Mouse (Mus musculus) forebrain, embryonic 16.5 days (tissue): Measurements from ENCODE around the gene Tmem30b. TPM values are rescaled to one million over a fixed set of nuclear protein-coding genes. Genes with fewer than 3 reads are reported as not detected.
"Not testable (repeated sequence)": the region's sequence is repeated elsewhere in the genome, so short reads cannot be mapped to it uniquely, and the experiment has no call there.

ENCODE experiments used
- ATAC-seq: fragments of 200-750 bp; cut with Nextera tagmentation; 2 replicates; pipeline ENCODE4 v1.8.0; 2017; ENCODE audit warnings: mild to moderate bottlenecking, moderate library complexity
- H3K27ac ChIP-seq: fragments of 300-500 bp; sonication (generic); 2 replicates; pipeline ENCODE4 v1.5.1; 2014; ENCODE audit warnings: low read length, control low read depth
- H3K27me3 ChIP-seq: fragments of 300-500 bp; sonication (generic); replicated peaks from 2 replicates; pipeline ENCODE4 v1.6.1; 2014; ENCODE audit warnings: low read length; ENCODE audit not compliant: control insufficient read depth, insufficient read depth
- H3K36me3 ChIP-seq: fragments of 300-500 bp; sonication (generic); 2 replicates; pipeline ENCODE4 v1.6.1; 2014; ENCODE audit not compliant: control insufficient read depth, insufficient read depth
- H3K4me1 ChIP-seq: fragments of 300-500 bp; sonication (generic); replicated peaks from 2 replicates; pipeline ENCODE4 v1.6.1; 2014; ENCODE audit warnings: low read length; ENCODE audit not compliant: control insufficient read depth, insufficient read depth
- H3K4me2 ChIP-seq: fragments of 300-500 bp; sonication (generic); 2 replicates; pipeline ENCODE4 v1.6.1; 2014; ENCODE audit warnings: mild to moderate bottlenecking, low read length, control low read depth
- H3K4me3 ChIP-seq: fragments of 300-500 bp; sonication (generic); replicated peaks from 2 replicates; pipeline ENCODE4 v1.5.1; 2014; ENCODE audit warnings: mild to moderate bottlenecking, low read length, control low read depth
- H3K9ac ChIP-seq: fragments of 300-500 bp; sonication (generic); replicated peaks from 2 replicates; pipeline ENCODE4 v1.6.1; 2014; ENCODE audit warnings: low read depth, low read length, control low read depth
- H3K9me3 ChIP-seq: fragments of 300-500 bp; sonication (generic); 2 replicates; pipeline ENCODE4 v1.6.1; 2016; ENCODE audit warnings: low read length; ENCODE audit not compliant: control insufficient read depth
- WGBS: fragments of 180-500 bp; shearing (Covaris S2); extraction: QIAGEN DNeasy Blood & Tissue Kit; methylation state at CpG from one replicate; pipeline ENCODE4 v1.1.7; 2014; 5-methylcytosine and 5-hydroxymethylcytosine counted together
- polyA plus RNA-seq: library from polyadenylated mRNA; unstranded; fragments of >200 nt; fragmentation: Nextera tagmentation; extraction: Ambion mirVana; gene quantifications from 2 replicates; pipeline ENCODE4 v1.2.1, GENCODE M21; 2015

The Tmem30b gene
- polyA plus RNA-seq, 1 experiment from 2014 or later, result 0.22 TPM

DNA sequence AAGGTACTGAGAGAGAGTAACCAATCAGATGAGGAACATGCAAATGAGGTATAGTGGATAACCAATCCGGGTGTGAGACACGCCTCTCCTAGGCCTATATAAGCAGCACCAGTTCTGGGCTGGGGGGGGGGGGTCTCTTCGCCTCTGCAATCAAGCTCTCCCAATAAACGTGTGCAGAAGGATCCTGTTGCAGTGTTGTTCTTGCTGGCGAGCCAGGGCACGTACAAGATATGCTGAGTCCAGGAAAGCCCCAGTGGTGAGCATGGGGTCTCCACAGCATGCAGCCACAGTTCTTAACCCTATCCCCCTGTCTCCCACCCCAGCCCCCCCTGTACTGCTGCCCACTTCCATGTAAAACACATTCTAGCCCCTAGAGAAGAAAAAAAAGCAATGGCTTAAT lies 16.9 kb upstream of the Tmem30b start:
- H3K27ac ChIP-seq, H3K4me1 ChIP-seq, H3K9ac ChIP-seq, H3K36me3 ChIP-seq, H3K4me3 ChIP-seq, H3K9me3 ChIP-seq, H3K4me2 ChIP-seq, H3K27me3 ChIP-seq, ATAC-seq: not testable (repeated sequence)
- WGBS, result 83% methylated on average over 6 of the region's 6 CpGs

DNA sequence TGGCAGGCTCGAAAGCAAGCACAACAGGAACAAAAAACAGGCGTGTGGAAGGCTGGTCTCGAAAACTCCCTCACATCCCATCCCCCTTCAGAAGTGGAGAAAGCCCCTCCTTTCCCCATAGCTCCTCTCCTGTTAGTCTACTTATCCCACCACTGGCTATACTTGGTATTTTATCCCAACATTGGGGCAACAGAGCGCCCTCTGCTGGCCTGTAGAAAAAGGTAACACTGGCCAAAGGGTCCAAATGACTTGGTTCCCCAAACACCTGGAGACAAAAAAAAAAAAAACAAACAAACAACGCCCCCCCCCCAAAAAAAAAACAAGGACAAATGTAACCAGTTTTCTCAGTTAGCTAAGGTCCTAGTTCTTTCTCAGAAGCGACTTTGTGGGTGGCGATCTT lies 13.9 kb upstream of the Tmem30b start:
- no peaks in the 10 kb centered on the region for H3K4me1 ChIP-seq
- no peak overlapping the region for H3K4me3 ChIP-seq
- H3K4me2 ChIP-seq, result no peak overlapping the region
- no peaks in the 10 kb centered on the region for H3K27me3 ChIP-seq
- no peak overlapping the region for H3K9ac ChIP-seq
- H3K36me3 ChIP-seq, result no peaks in the 10 kb centered on the region
- no peaks in the 10 kb centered on the region for H3K9me3 ChIP-seq
- ATAC-seq, result no peak
- H3K27ac ChIP-seq, result no peak overlapping the region
- 46% methylated on average over 7 of the region's 7 CpGs for WGBS

DNA sequence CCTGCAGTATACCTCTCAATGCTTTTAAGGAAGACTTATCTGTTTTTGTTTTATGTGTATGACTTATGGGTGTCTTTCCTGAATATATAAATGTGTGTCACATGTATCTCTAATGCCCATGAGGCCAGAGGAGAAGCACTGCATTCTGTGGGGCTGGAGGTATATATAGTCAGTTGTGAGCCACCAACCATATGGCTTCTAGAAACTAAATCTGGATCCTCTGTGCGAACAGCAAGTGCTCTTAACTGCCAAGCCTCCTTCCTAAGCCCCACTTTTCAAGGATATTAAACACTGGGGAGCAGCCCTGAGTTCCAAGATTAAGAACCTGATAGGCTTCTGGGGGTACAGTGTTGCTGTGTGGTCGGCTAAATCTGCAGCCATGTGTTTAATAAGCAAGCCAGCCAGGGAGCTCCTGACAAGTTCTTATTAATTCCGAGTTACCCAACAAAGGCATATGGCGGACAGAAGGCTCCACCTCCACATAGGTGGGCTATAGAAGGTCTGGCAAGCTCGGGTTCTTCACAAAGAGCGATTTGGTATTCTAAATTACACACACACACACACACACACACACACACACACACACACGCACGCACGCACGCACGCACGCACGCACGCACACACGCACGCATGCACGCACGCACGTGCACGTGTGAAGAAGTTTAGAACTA lies 12.5 kb upstream of the Tmem30b start:
- no peak overlapping the region for H3K9ac ChIP-seq
- no peak overlapping the region for H3K4me2 ChIP-seq
- no peak overlapping the region for H3K4me3 ChIP-seq
- no peak for ATAC-seq
- no peaks in the 10 kb centered on the region for H3K9me3 ChIP-seq
- 84% methylated on average over 20 of the region's 20 CpGs for WGBS
- no peaks in the 10 kb centered on the region for H3K27me3 ChIP-seq
- H3K27ac ChIP-seq, result no peak overlapping the region
- no peaks in the 10 kb centered on the region for H3K4me1 ChIP-seq
- H3K36me3 ChIP-seq, result no peaks in the 10 kb centered on the region

DNA sequence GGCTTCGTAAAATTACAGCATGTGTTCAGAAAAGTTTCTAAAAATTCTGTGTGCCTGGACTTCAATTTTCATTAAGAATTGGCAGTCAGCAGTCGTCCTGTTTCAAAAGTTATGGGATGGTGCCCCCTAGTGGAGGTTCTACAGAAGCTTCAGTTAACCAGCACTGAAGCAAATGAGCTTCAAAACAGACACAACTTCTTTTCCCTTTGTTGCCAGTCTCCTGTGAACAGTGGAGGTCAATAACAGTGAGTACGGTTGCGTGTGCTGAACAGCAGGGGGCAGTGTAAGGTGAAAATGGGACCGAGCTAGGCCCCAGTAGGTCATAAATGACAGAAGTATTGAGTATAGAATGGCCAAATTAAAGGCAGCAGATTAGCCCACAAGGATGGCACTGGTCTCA lies 8.0 kb upstream of the Tmem30b start:
- H3K27me3 ChIP-seq, result peaks cover 11% of the 10 kb centered on the region
- H3K36me3 ChIP-seq, result no peaks in the 10 kb centered on the region
- H3K27ac ChIP-seq, result no peak overlapping the region
- no peak overlapping the region for H3K4me3 ChIP-seq
- no peaks in the 10 kb centered on the region for H3K9me3 ChIP-seq
- H3K9ac ChIP-seq, result no peak overlapping the region
- WGBS, result 5% methylated on average over 5 of the region's 5 CpGs
- no peaks in the 10 kb centered on the region for H3K4me1 ChIP-seq
- ATAC-seq, result peak; percentile 57; the same call in 1 of the 2 replicates
- H3K4me2 ChIP-seq, result no peak overlapping the region

DNA sequence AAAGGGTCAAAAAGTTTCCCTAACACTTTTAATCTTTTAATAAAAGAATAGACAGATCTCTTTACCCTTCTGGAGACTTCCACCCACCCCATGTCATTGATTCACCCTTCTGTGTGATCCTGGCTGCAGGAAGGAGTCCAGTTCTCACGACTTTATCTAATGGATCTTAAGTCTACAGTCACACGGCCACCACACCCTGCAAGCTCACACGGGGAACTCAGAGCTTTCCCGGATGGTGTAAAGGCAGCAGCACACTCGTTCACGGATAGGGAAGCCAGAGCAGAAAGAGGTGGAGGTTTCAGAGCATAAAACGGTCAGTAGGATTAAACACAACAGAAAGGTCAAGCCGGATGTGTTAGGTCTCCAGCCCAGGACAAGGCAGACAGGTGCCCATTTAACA lies 2.1 kb upstream of the Tmem30b start:
- Histone ChIP-seq H3K9ac (no peak overlapping the region), H3K27ac (no peak overlapping the region), H3K4me2 (no peak overlapping the region), H3K4me1 (peaks cover 13% of the 10 kb centered on the region), H3K4me3 (no peak overlapping the region), H3K36me3 (no peaks in the 10 kb centered on the region), H3K27me3 (peaks cover 61% of the 10 kb centered on the region), H3K9me3 (no peaks in the 10 kb centered on the region)
- no peak for ATAC-seq
- 85% methylated on average over 8 of the region's 8 CpGs for whole genome bisulfite sequencing

DNA sequence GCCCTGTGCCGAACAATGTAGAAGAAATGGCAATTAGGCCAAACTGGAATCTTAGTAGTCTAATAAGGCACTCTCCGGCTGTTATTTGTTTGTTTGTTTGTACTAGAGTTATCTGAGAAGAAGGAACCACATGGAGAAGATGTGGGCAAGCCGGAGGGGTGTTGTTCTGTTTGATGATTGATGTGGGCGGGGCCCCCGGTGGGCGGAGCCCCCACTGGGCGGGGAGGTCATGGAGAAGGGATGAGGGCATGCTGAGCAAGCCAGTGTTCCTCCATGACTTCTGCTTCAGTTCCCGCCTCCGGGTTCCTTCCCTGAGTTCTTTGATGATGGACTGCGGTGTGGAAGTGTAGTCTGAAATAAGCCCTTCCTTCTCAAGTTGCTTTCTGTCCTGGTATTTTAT lies 1.5 kb upstream of the Tmem30b start:
- no peaks in the 10 kb centered on the region for H3K36me3 ChIP-seq
- H3K4me1 ChIP-seq, result peaks cover 13% of the 10 kb centered on the region
- H3K27ac ChIP-seq, result no peak overlapping the region
- no peaks in the 10 kb centered on the region for H3K9me3 ChIP-seq
- 40% methylated on average over 10 of the region's 10 CpGs for WGBS
- no peak overlapping the region for H3K4me3 ChIP-seq
- no peak for ATAC-seq
- peaks cover 64% of the 10 kb centered on the region for H3K27me3 ChIP-seq
- H3K9ac ChIP-seq, result no peak overlapping the region
- H3K4me2 ChIP-seq, result no peak overlapping the region

DNA sequence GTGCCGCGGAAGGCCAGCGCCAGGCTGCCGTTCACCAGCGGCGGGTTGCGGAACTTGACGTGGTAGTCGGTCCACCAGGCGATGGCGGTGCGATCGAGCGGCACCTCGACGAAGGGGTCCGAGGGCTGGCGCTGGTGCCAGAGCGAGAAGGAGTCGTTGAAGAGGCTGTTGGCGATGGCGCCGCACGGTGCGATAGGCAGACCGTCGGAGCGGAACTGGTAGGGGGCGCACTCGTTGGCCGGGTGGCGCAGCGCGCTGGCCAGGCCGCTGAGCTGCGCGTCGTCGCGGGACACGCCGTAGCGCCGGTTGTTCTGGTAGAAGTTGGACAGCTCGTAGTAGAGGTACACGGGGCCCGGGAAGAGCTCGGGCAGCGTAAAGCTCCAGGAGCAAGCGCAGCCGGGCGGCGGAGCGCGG lies 513 bp downstream of the Tmem30b start:
- H3K9ac ChIP-seq, result no peak overlapping the region; the same call in 1 of the 2 replicates
- peaks cover 66% of the 10 kb centered on the region for H3K27me3 ChIP-seq
- peaks cover 13% of the 10 kb centered on the region for H3K4me1 ChIP-seq
- no peak overlapping the region for H3K27ac ChIP-seq
- H3K4me2 ChIP-seq, result peak overlapping the region; percentile 52
- H3K4me3 ChIP-seq, result peak overlapping the region; percentile 39
- H3K9me3 ChIP-seq, result no peaks in the 10 kb centered on the region
- WGBS, result under 1% methylated on average over 55 of the region's 55 CpGs
- peak; percentile 76 for ATAC-seq
- H3K36me3 ChIP-seq, result no peaks in the 10 kb centered on the region

DNA sequence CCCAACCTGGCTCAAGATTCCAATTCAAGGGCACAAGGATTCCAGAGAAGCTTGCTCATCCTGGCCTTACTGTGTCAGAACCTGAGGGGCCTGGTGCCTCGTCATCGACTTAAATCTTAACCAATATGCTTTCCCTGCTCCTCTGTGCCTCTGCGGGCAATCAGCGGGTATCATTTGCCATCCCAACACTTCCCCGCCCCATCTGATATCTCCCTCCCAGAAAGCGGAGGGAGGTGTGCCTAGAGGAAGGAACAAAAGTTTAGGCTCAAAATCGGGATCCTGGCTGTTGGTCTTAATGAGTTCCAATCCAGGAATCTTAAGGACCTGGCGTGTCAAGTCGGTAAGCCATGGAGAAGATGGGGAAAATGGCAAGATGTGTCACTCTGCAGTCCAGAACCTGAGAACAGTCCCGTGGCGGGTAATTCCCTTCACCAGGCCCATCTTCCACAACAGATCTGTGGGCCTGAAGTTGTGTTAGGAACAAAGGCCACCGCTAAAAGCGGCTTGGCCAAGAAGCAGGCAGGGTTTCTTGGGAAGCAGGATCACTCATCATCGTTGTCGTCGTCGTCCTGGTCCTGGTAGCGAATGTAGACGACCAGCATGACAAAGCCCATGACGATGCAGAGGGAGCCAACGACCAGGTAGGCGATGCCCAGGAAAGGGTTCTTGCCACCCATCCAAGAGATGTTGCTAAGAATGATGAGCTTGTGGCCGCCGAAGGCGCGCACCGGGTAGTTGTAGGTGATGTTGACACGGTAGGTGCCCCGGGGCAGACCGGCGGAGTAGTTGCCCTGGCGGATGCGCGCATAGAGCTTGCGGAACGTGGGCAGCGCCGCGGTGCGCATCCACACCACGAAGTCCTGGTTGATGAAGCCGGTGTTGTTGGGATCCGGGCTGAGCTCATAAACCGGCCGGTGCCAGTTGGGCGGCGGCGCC lies 1.2 kb downstream of the Tmem30b start:
- Histone ChIP-seq H3K9me3 (no peaks in the 10 kb centered on the region), H3K36me3 (no peaks in the 10 kb centered on the region), H3K4me3 (peak overlapping the region; percentile 39), H3K9ac (no peak overlapping the region; the same call in 1 of the 2 replicates), H3K4me1 (peaks cover 13% of the 10 kb centered on the region), H3K4me2 (peak overlapping the region; percentile 52), H3K27me3 (peaks cover 66% of the 10 kb centered on the region), H3K27ac (no peak overlapping the region)
- ATAC-seq, result peak; percentile 26; the same call in 1 of the 2 replicates
- WGBS, result 15% methylated on average over 48 of the region's 48 CpGs

DNA sequence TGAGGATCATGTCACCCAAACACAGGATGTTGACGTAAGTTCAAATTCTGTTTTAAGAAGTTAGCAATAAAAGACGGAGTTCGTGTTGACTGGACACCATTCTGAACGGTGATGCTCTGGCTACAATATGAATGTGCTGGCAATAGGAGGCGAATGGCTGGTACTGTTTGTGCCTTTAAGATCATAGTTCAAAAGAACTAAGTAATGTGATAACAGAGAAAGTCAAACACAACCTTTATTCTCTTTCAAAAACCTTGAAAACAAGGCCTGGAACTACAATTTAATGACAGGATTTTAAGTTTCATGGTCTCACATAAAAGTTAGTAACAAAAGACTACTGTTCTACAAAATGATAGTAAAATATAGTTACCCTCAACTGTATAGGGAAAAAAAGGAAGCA lies 3.0 kb downstream of the Tmem30b start:
- 91% methylated on average over 5 of the region's 5 CpGs for WGBS
- no peak overlapping the region for H3K4me2 ChIP-seq
- H3K9me3 ChIP-seq, result no peaks in the 10 kb centered on the region
- H3K4me3 ChIP-seq, result no peak overlapping the region
- no peak overlapping the region for H3K9ac ChIP-seq
- H3K36me3 ChIP-seq, result no peaks in the 10 kb centered on the region
- peaks cover 13% of the 10 kb centered on the region for H3K4me1 ChIP-seq
- H3K27ac ChIP-seq, result no peak overlapping the region
- ATAC-seq, result no peak
- H3K27me3 ChIP-seq, result peaks cover 54% of the 10 kb centered on the region
